Mouse (Mus musculus) urinary bladder, postnatal 4 days (tissue): ENCODE results near the gene Olfr698.
"Not testable (repeated sequence)": the region's sequence is repeated elsewhere in the genome, so short reads cannot be mapped to it uniquely, and the experiment has no call there.

Experiments used
- DNase-seq, 2 experiments: peaks; one replicate each; pipeline ENCODE4 v3.0.0; 2021 to 2022; ENCODE audit warnings: low spot score in 2 of 2

The Olfr698 gene

DNA sequence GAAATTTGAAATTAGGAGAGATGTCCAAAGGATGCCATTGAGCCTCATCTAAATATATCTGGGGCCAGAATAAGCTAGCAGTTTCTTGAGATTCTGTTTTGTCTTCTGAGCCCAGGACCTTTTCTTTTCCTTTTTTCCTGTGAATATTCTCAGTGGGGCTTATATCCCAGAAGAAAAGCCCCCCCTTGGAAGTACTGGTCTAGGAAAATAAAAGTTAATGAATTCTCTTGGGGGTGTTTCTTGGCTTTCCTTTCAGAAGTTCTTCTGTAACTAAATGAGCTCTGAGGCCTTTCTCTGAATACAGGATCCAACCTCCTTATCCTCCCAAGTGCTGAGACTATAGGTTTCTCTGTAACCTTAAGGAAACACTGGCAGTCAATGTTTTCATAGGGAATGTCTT lies at the start of gene Olfr698:
Gene Olfr698 (minus strand): TSS at position 101 of the 400 bp plus-strand sequence.
- DNase-seq = no peak

DNA sequence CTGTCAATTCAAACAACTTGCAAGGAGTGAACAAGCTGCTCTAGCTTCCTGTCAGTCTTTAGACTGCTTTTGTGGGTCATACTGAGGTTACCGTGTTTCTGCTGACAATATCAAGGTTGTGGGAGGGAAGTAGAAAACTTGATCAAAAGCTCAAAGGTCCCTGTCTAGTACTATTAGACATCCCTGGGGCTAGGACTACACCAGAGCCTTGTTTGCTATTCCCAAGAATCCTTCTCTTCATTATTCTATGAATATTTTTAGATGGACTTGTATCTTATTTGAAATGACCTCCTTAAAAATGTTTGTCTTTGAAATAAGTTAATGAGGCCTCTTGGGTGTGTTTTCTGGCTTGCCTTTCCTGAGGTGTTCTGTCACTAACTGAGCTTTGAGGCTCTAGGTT lies 37.9 kb upstream of the Olfr698 start, which contains the start of gene Olfr699:
Gene Olfr699 (minus strand): TSS at position 101 of the 400 bp plus-strand sequence.
- no peak for DNase-seq

DNA sequence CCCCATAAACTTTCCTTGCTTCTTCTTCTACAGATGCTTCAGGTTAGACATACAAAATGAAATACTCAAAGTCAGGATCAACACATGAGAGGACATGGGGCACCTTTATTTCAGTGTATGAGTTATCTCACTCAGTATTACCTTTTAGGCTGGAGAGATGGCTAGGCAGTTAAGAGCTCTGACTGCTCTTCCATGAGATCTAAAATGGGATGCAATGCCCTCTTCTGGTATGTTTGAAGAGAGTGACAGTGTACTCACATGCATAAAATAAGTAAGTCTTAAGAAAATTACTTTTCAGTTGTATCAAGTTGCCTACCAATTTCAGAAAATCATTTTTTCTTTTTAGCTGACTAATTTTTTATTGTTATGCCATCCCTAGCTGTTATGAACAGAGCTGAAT lies 33.1 kb upstream of the Olfr698 start:
- no peak for DNase-seq

DNA sequence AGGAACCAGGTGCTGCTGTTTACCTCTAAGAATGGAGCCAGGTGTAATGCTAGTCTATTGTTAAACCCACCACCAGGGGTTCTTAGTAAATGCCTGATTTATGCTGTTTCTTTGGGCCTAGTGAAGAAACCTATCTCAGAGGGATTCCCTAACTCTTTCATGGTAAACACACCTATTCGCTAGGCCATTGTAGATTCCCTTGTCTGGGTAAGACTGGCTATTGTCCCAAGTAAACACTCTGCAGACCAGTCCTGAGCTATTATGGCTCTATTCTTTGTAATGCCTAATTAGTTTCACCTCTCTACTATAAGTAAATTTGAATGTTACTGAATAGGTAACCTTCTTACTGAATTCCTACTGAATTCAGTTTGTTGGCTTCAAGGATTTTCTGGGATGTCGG lies 5.8 kb upstream of the Olfr698 start:
- not testable (repeated sequence) for DNase-seq

DNA sequence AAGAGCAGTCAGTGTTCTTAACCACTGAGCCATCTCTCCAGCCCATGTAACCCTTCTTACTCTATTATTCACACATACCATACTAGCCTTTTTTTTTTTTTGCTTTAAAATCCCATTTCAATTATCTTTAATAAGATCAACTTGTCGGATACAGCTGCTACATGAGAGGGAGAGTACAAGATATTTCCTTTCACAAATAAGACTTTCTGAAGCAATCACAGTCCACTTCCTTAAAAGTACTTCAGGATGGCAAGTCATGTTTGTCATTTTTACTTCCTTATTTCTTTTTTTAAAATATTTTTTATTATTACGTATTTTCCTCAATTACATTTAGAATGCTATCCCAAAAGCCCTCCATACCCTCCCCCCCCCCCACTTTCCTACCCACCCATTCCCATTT lies 3.6 kb upstream of the Olfr698 start:
- no peak for DNase-seq

DNA sequence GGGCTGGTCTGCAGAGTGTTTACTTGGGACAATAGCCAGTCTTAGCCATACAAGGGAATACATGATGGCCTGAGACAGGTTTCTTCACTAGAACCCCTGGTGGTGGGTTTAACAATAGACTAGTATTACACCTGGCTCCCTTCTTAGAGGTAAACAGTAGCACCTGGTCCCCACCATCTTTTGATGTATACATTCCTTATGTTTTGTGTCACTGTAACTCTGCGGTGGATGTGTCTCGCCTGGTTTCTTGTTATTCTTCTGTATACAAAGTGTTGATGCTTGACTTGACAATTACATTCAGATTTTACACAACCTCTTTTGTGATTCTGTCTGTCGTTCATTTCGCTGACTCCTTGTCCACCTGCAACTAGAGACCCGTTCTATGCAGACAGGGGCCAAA lies 9.4 kb downstream of the Olfr698 start:
- no peak for DNase-seq

DNA sequence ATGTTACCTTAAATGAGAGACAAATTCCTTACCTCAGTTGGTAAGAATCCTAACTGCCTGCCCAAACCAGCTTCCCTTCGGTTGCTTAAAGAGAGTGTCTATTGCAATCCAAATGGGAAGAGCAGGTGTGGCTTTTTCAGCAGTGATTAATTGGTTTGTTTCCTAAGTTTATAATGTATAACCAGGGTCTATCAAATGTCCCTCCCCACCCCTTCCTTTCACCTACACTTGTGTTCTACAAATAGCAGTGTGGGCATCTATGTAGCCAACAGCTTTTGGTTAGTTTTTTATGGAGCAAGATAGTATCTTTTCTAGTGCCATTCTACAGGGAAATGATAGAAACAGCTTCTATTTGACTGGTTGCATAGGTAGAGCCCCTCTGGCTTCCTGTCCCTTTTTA lies 12.9 kb downstream of the Olfr698 start, which contains the start of gene Olfr697:
Gene Olfr697 (minus strand): TSS at position 101 of the 400 bp plus-strand sequence.
- no peak for DNase-seq

DNA sequence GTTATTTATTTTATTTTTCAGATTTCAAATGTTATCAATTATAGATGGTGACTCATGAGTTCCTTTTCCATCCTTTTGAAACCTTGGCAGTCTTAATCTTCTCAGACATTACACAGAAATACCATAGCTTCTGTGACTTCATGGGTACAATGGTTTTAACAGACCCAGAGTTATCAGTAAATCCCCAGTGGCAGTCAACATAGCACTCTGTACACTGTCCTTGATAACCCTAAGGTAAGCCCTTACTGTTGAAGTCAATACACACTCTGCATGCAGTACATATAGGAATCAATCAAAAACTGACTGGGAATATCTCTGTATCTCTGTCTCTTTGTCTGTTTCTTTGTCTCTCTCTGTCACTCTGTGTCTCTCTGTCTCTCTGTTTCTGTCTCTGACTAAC lies 18.2 kb downstream of the Olfr698 start:
- no peak for DNase-seq

DNA sequence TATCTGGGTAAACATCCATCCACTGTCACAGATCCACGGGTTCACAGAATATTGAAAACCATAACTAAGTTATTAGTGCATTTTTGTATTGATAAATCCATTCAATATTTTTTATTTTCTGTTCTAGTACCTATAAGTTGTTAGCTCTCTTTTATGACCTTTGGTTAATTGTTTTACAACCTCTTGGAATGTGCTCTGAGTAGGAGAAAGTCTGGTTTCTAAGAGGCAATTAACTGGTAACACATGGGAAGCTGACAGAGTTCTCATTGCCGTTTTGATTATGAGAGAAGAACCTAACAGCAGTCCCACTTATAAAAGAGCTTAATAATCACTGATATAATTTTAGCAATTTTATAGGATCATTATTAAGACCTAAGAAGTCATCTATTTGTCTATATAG lies 21.5 kb downstream of the Olfr698 start:
- no peak for DNase-seq

DNA sequence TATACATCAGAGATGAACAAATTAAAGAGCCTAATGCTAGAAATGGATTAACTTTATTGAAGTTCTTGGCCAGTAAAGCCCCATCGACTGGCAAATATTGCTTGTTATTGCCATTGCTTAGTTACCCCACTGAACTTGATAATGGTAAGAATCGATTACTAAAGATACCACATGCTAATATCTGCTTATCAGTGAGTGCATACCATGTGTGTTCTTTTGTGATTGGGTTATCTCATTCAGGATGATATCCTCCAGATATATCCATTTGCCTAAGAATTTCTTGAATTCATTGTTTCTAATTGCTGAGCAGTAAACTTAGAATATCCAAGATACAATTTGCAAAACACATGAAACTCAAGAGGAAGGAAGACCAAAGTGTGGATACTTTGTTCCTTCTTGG lies 29.5 kb downstream of the Olfr698 start:
- DNase-seq = not testable (repeated sequence)

DNA sequence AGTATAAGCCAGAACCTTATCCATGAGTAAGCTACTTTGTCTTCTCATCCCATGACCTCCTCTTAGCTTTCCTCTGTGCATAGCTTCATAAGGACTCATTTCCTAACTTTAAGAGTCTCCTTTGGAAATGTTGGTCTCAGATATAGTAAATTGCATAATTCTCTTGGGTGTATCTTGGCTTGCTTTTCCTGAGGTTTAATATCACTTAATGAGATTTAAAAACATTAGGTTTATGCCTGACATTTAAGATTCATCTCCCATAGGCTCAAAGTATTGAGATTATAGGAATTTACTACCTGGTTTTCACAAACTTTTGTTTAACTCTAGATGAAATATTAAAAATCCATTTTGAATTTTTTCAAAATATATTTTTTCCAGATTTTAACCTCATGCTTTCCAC lies 38.9 kb downstream of the Olfr698 start, which contains the start of gene Olfr695:
Gene Olfr695 (minus strand): TSS at position 101 of the 400 bp plus-strand sequence.
- DNase-seq = no peak

DNA sequence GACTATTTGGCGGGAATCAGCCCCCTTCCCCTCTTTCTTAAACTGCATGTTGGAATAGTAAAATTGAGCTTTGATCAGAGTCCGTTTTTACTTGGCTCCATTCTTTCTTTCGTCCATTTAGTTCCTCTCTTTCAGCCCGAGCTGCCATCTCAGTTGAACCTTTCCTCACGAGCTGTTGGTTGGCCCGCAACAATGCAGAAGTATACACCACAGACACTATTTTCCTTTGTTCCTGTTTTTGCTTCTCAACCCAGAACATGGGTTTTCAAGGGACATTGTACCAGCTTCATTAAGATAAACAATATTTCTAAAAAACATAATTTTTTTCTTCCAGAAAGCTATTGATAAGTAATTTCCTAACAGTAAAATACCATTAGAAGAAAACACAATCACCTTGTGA lies 43.7 kb downstream of the Olfr698 start:
- DNase-seq = no peak

DNA sequence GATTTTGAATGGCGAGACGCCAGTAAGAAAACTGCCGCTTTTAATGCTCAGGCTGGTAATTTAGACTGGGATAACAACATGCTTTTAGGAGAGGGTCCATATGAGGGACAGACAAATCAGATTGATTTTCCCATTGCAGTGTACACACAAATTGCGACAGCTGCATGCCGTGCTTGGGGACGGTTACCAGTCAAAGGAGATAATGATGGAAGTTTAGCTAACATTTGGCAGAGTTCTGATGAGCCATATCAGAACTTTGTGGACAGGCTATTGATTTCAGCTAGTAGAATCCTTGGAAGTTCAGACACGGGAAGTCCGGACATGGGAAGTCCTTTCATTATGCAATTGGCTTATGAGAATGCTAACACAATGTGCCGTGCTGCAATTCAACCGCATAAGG lies 47.5 kb downstream of the Olfr698 start:
- not testable (repeated sequence) for DNase-seq
